Mouse (Mus musculus) heart, embryonic 15.5 days (tissue): ENCODE measurements around the gene Sdhc. TPM values are rescaled to one million over a fixed set of nuclear protein-coding genes. Genes with fewer than 3 reads are reported as not detected.

Experiments used
- ATAC-seq: fragments of 200-750 bp; cut with Nextera tagmentation; replicated peaks from 2 replicates; pipeline ENCODE4 v1.8.0; 2017; ENCODE audit warnings: low read depth, moderate TSS enrichment; ENCODE audit not compliant: insufficient number of reproducible peaks, insufficient read depth, low FRiP score
- H3K27ac ChIP-seq: fragments of 300-500 bp; sonication (generic); 2 replicates; pipeline ENCODE4 v1.5.1; 2015; ENCODE audit warnings: mild to moderate bottlenecking, inconsistent platforms
- H3K27me3 ChIP-seq: fragments of 300-500 bp; sonication (generic); 2 replicates; pipeline ENCODE4 v1.6.1; 2015; ENCODE audit warnings: inconsistent platforms
- H3K36me3 ChIP-seq: fragments of 300-500 bp; sonication (generic); 2 replicates; pipeline ENCODE4 v1.6.1; 2015; ENCODE audit warnings: mild to moderate bottlenecking, inconsistent platforms
- H3K4me1 ChIP-seq: fragments of 300-500 bp; sonication (generic); replicated peaks from 2 replicates; pipeline ENCODE4 v1.6.1; 2015; ENCODE audit warnings: inconsistent platforms
- H3K4me2 ChIP-seq: fragments of 300-500 bp; sonication (generic); 2 replicates; pipeline ENCODE4 v1.6.1; 2015; ENCODE audit warnings: inconsistent platforms, mild to moderate bottlenecking, moderate library complexity
- H3K4me3 ChIP-seq: fragments of 300-500 bp; sonication (generic); 2 replicates; pipeline ENCODE4 v1.5.1; 2015; ENCODE audit warnings: mild to moderate bottlenecking, inconsistent platforms
- H3K9ac ChIP-seq: fragments of 300-500 bp; sonication (generic); 2 replicates; pipeline ENCODE4 v1.6.1; 2015; ENCODE audit warnings: mild to moderate bottlenecking, inconsistent platforms
- H3K9me3 ChIP-seq: fragments of 300-500 bp; sonication (generic); replicated peaks from 2 replicates; pipeline ENCODE4 v1.6.1; 2016; ENCODE audit warnings: inconsistent platforms
- WGBS: fragments of 180-500 bp; shearing (Covaris S2); methylation state at CpG from one replicate; pipeline ENCODE4 v1.1.7; 2015; ENCODE audit warnings: mixed read lengths; 5-methylcytosine and 5-hydroxymethylcytosine counted together
- polyA plus RNA-seq: library from polyadenylated mRNA; unstranded; fragments of >200 nt; fragmentation: Nextera tagmentation; extraction: Ambion mirVana; gene quantifications from 2 replicates; pipeline ENCODE4 v1.2.1, GENCODE M21; 2015

The Sdhc gene
- polyA plus RNA-seq, 1 experiment from 2014 or later = 563 TPM

- ATAC-seq = no peak
- Histone ChIP-seq H3K4me1 (peaks cover 8% of the 10 kb centered on the region), H3K27me3 (no peaks in the 10 kb centered on the region), H3K4me2 (peak overlapping the region; percentile 73), H3K27ac (peak overlapping the region; percentile 80), H3K4me3 (peak overlapping the region; percentile 74), H3K9ac (peak overlapping the region; percentile 35), H3K36me3 (no peaks in the 10 kb centered on the region), H3K9me3 (no peaks in the 10 kb centered on the region)
- 3% methylated on average over 15 of the region's 15 CpGs for WGBS
Observed at GRCm38 (mm10) chr1:171111781-171112575, 38.4 kb downstream of the Sdhc start.

GRCm38 (mm10) chr1:171111020-171111780, 39.2 kb downstream of the Sdhc start:
- H3K9me3 ChIP-seq = no peaks in the 10 kb centered on the region
- H3K27ac ChIP-seq = peak overlapping the region; percentile 80
- peak overlapping the region; percentile 60 for H3K9ac ChIP-seq
- H3K4me3 ChIP-seq = peak overlapping the region; percentile 74
- under 1% methylated on average over 38 of the region's 38 CpGs for WGBS
- H3K4me2 ChIP-seq = peak overlapping the region; percentile 73
- ATAC-seq = peak; percentile 91
- peaks cover 8% of the 10 kb centered on the region for H3K4me1 ChIP-seq
- no peaks in the 10 kb centered on the region for H3K36me3 ChIP-seq
- no peaks in the 10 kb centered on the region for H3K27me3 ChIP-seq

DNA sequence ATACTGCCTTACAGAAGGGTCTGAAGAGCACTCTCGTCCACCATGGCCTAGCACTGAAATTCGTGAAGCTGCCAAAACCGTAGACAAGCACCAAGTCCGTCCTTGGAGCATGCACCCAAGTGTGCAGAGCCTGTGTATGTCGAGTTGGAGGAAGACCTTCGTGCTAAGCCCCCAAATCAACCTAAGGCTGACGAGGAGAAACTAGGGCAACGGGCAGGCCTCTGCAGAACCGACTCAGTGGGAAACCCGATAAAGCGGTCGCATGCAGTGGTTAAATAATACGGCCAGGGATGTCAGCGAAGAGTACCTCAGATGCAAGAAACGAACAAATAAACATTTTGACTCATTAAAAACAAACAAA, 39.8 kb downstream of the Sdhc start:
- H3K4me2 ChIP-seq = peak overlapping the region; percentile 73
- H3K9ac ChIP-seq = peak overlapping the region; percentile 60
- no peaks in the 10 kb centered on the region for H3K9me3 ChIP-seq
- ATAC-seq = 0 out of 2 replicates have a peak, but pooled peaks have one; percentile 25
- peak overlapping the region; percentile 74 for H3K4me3 ChIP-seq
- no peaks in the 10 kb centered on the region for H3K27me3 ChIP-seq
- H3K4me1 ChIP-seq = peaks cover 8% of the 10 kb centered on the region
- peak overlapping the region; percentile 67 for H3K27ac ChIP-seq
- H3K36me3 ChIP-seq = no peaks in the 10 kb centered on the region
- 10% methylated on average over 15 of the region's 15 CpGs for whole genome bisulfite sequencing

DNA sequence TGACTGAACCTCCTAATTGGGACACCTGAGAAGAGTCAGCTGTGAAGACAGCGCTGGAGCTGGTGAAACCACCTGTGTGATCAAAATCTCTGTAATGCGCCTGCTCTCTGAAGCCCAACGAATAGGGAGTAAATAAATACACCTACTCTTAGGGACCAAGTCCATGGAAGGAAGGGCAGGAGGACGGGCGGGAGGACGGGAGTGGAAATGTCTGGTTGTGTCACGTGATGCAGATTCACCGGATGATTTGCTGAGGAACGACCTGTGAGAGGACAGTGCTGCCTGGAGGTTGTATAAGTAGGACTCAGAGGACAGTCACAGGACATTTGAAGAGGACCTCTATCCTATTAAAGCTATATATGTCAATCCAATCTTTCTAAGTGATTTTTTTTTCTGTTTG, 40.8 kb downstream of the Sdhc start:
- Histone ChIP-seq H3K4me3 (no peak overlapping the region), H3K9me3 (no peaks in the 10 kb centered on the region), H3K36me3 (no peaks in the 10 kb centered on the region), H3K27ac (no peak overlapping the region), H3K4me2 (no peak overlapping the region), H3K4me1 (peaks cover 8% of the 10 kb centered on the region), H3K27me3 (no peaks in the 10 kb centered on the region), H3K9ac (no peak overlapping the region)
- no peak for ATAC-seq
- WGBS = 41% methylated on average over 9 of the region's 9 CpGs

DNA sequence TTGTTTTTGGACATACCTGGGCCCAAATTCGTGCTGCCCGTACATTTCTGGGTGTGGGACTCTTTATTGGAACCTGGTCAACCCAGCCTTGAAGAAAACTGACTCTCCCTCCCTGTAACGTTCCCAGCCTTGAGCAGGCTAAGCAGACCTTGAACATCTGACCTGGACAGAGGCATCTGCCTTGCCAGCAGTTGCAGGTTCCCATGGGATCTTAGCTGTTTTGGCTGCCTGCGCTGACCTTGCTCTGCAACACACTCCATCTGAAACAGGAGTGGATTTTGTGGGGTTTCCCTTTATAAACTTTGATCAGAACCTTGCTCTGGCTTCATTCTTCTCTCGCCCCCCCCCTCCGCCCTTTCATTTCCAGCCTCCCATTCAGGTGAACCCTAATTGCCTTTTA, 45.2 kb downstream of the Sdhc start:
- H3K4me1 ChIP-seq = peaks cover 4% of the 10 kb centered on the region
- no peak overlapping the region for H3K27ac ChIP-seq
- H3K9me3 ChIP-seq = no peaks in the 10 kb centered on the region
- WGBS = 75% methylated on average over 6 of the region's 6 CpGs
- no peak overlapping the region for H3K4me2 ChIP-seq
- ATAC-seq = no peak
- H3K4me3 ChIP-seq = no peak overlapping the region
- no peaks in the 10 kb centered on the region for H3K27me3 ChIP-seq
- H3K36me3 ChIP-seq = no peaks in the 10 kb centered on the region
- no peak overlapping the region for H3K9ac ChIP-seq

DNA sequence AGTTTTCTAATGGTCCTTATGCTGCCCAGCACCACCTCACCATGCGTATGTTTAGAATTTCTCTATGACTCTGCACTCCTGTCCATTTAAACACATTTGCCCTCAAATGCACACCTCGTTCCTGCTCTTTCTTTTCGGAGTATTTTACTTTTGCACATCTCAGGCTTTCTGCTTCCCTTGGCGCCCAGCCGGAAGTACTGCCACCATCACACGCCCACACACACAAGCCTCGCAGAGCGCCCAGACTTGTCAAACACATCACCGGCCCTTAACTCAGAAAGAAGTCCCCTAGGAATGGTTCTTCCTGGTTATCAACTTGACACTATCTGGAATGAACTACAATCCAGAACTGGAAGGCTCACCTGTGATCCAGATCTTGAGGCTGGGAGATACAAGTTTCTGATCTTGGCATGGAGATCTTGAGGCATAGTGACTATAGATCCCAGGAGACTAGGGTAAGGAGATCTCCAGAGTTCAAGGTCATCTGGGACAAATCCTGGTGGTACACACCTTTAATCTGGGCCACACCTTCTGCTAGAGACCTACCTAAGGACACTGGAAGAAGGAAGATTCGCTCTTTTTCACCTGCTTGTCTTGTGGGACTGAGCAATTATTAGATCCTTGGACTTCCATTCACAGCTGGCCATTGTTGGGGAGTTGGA, 47.1 kb downstream of the Sdhc start:
- H3K4me2 ChIP-seq = peak overlapping the region; percentile 74
- 12% methylated on average over 10 of the region's 10 CpGs for WGBS
- H3K27me3 ChIP-seq = no peaks in the 10 kb centered on the region
- peak overlapping the region; percentile 72 for H3K4me3 ChIP-seq
- no peaks in the 10 kb centered on the region for H3K36me3 ChIP-seq
- no peaks in the 10 kb centered on the region for H3K9me3 ChIP-seq
- H3K27ac ChIP-seq = 0 out of 2 replicates have a peak overlapping the region, but pooled peaks have one; percentile 29
- no peak for ATAC-seq
- H3K4me1 ChIP-seq = no peaks in the 10 kb centered on the region; the same call in 1 of the 2 replicates
- no peak overlapping the region for H3K9ac ChIP-seq

- Histone ChIP-seq H3K4me2 (peak overlapping the region; percentile 74), H3K4me1 (no peaks in the 10 kb centered on the region; the same call in 1 of the 2 replicates), H3K36me3 (no peaks in the 10 kb centered on the region), H3K4me3 (peak overlapping the region; percentile 72), H3K27ac (peak overlapping the region; percentile 71), H3K27me3 (no peaks in the 10 kb centered on the region), H3K9me3 (no peaks in the 10 kb centered on the region), H3K9ac (peak overlapping the region; percentile 61)
- WGBS = 0% methylated on average over 35 of the region's 35 CpGs
- ATAC-seq = peak; percentile 88
Observed at GRCm38 (mm10) chr1:171102547-171103177, 47.7 kb downstream of the Sdhc start.

DNA sequence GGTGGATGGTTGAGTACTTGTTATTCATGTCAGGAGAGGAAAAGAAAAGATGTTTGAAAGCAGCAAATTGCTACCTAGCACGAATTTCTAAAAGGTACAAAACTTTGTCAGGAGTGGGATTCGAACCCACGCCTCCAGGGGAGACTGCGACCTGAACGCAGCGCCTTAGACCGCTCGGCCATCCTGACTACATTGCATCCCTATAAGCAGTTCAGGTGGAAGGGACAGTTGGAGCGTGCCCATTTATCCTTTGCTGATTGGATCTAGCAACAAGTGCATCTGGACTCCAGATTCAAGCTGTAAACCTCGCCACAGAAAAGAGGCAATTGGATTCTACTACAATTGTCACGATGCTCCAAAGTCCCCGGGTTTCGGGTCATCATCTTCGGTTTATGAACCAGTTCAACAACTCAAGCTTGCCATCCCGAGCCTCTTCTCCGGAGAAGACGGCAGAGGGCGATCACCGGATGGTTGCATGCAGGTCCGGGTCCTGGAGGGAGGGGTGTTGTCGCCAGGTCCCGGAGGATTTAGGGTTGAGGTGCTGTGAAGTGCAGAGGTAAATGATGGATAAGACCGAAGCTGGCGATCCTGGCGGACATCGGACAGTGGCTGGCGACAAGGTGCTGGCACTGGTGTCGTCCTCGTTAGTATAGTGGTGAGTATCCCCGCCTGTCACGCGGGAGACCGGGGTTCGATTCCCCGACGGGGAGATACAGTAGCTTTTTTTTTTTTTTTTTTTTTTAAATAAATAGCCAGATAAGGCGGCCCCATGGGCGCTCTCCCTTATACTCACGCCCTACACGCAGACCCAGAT, 48.5 kb downstream of the Sdhc start:
- peak; percentile 87 for ATAC-seq
- H3K27me3 ChIP-seq = no peaks in the 10 kb centered on the region
- no peaks in the 10 kb centered on the region for H3K9me3 ChIP-seq
- H3K4me3 ChIP-seq = peak overlapping the region; percentile 72
- WGBS = under 1% methylated on average over 40 of the region's 40 CpGs
- H3K4me2 ChIP-seq = peak overlapping the region; percentile 74
- H3K4me1 ChIP-seq = peaks cover 2% of the 10 kb centered on the region
- peak overlapping the region; percentile 61 for H3K9ac ChIP-seq
- H3K36me3 ChIP-seq = no peaks in the 10 kb centered on the region
- H3K27ac ChIP-seq = peak overlapping the region; percentile 71

GRCm38 (mm10) chr1:171101033-171101432, 49.4 kb downstream of the Sdhc start:
- Histone ChIP-seq H3K4me1 (peaks cover 9% of the 10 kb centered on the region), H3K36me3 (no peaks in the 10 kb centered on the region), H3K4me3 (no peak overlapping the region), H3K9me3 (no peaks in the 10 kb centered on the region), H3K27ac (no peak overlapping the region), H3K27me3 (no peaks in the 10 kb centered on the region), H3K4me2 (no peak overlapping the region; the same call in 1 of the 2 replicates), H3K9ac (no peak overlapping the region)
- 33% methylated on average over 2 of the region's 2 CpGs for WGBS
- ATAC-seq = no peak

DNA sequence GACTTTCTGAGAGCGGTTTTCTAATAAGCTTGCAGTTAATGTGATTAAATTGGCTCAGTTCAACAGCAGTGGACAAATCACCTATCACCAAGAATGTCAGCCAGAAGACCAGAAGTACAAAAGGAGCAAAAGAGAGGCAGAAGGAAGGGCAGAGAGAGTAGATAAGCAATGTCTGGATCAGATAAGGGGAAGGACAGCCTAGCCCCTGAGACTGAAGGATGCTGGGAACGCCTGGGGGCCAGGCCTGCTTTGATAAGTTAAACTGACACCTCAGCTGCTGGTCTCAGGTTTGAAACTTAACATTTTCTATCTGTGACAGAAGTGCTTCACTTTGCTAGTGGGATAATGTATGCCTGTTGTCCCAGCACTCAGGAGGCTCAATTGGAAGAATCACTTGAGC, 52.8 kb downstream of the Sdhc start:
- H3K27ac ChIP-seq = no peak overlapping the region

More for the DNA sequence above, 52.8 kb downstream of the Sdhc start:
- 40% methylated on average over 2 of the region's 2 CpGs for WGBS
- no peak for ATAC-seq
- H3K4me2 ChIP-seq = no peak overlapping the region
- no peaks in the 10 kb centered on the region for H3K36me3 ChIP-seq
- no peaks in the 10 kb centered on the region for H3K9me3 ChIP-seq
- no peaks in the 10 kb centered on the region for H3K27me3 ChIP-seq
- peaks cover 10% of the 10 kb centered on the region for H3K4me1 ChIP-seq
- H3K9ac ChIP-seq = no peak overlapping the region
- H3K4me3 ChIP-seq = no peak overlapping the region
